Mouse (Mus musculus): ENCODE measurements around the gene Map2k6. TPM values are rescaled to one million over a fixed set of nuclear protein-coding genes. Genes with fewer than 3 reads are reported as not detected.

Map2k6 gene
- polyA plus RNA-seq, 1 experiment = 11.0 TPM

GRCm38 (mm10) chr11:110551471-110551967 is 152.6 kb downstream of the Map2k6 start:
- no peak overlapping the region for H3K27ac ChIP-seq (ENCODE audit: insufficient read depth, low read length)
- no peak overlapping the region for H3K4me3 ChIP-seq (ENCODE audit: insufficient read depth, low read length)
- H3K4me1 ChIP-seq (ENCODE audit: control insufficient read depth, insufficient read depth, low read length) = no peaks in the 10 kb centered on the region
- TF ChIP-seq POLR2A (IDR thresholded peaks at IDR 0.05; ENCODE audit: extremely low read depth, insufficient read depth, low read length) = no peak

DNA sequence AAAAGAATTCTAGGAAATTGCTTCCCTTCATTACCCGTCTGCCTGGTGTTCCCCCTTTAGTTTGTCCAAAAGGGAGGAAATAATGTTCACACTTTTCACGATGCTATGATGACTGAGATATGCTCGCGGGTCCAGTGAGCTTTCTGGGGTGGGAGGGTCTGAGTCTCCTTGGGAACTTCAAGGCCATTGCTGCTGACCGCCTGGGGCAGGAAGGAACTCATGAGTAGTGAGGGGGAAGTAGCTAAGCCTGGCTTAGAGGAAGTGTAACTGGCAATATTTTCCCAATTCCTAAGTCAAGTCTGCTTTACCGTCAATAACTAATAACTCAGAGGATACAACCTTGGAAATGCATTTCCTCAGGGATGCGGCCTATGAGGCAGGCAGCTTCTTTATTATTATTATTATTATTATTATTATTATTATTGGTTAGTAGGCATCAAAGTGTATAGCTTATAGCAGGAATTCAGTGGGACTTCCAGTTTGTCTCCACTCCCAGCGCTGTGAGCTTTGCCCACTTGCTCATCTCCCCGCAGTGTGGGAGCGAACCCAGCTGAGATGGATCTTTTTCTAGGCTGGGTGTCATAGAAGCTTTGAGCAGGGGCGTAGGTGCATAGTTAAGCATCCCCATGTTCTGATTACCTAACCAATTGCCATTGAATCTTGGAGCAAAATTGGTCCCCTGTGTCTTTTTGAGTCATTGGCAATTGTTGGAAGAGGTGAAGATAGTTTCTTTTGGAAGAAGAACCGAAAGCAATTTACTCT is 163.6 kb downstream of the Map2k6 start:
- TF ChIP-seq POLR2A (IDR thresholded peaks at IDR 0.05; ENCODE audit: extremely low read depth, insufficient read depth, low read length) (no peak), CTCF (IDR thresholded peaks at IDR 0.05; ENCODE audit: extremely low read depth, insufficient read depth, low read length) (no peak)
- Histone ChIP-seq H3K4me1 (ENCODE audit: control insufficient read depth, insufficient read depth, low read length) (no peaks in the 10 kb centered on the region), H3K4me3 (ENCODE audit: insufficient read depth, low read length) (no peak overlapping the region), H3K27ac (ENCODE audit: insufficient read depth, low read length) (no peak overlapping the region)

GRCm38 (mm10) chr11:110563272-110563671 is 164.3 kb downstream of the Map2k6 start:
- TF ChIP-seq POLR2A (IDR thresholded peaks at IDR 0.05; ENCODE audit: extremely low read depth, insufficient read depth, low read length) (no peak), CTCF (IDR thresholded peaks at IDR 0.05; ENCODE audit: extremely low read depth, insufficient read depth, low read length) (no peak)
- Histone ChIP-seq H3K4me3 (ENCODE audit: insufficient read depth, low read length) (peak overlapping the region; percentile 21; the same call in 1 of the 2 replicates), H3K27ac (ENCODE audit: insufficient read depth, low read length) (no peak overlapping the region), H3K4me1 (ENCODE audit: control insufficient read depth, insufficient read depth, low read length) (no peaks in the 10 kb centered on the region)

- Histone ChIP-seq H3K4me3 (ENCODE audit: insufficient read depth, low read length) (no peak overlapping the region), H3K4me1 (ENCODE audit: control insufficient read depth, insufficient read depth, low read length) (no peaks in the 10 kb centered on the region), H3K27ac (ENCODE audit: insufficient read depth, low read length) (no peak overlapping the region)
- TF ChIP-seq POLR2A (IDR thresholded peaks at IDR 0.05; ENCODE audit: extremely low read depth, insufficient read depth, low read length) (no peak), CTCF (IDR thresholded peaks at IDR 0.05; ENCODE audit: extremely low read depth, insufficient read depth, low read length) (no peak)
Measured at GRCm38 (mm10) chr11:110563801-110564200, 164.9 kb downstream of the Map2k6 start.

GRCm38 (mm10) chr11:110566307-110566706 is 167.4 kb downstream of the Map2k6 start:
- Histone ChIP-seq H3K4me3 (ENCODE audit: insufficient read depth, low read length) (no peak overlapping the region), H3K4me1 (ENCODE audit: control insufficient read depth, insufficient read depth, low read length) (no peaks in the 10 kb centered on the region), H3K27ac (ENCODE audit: insufficient read depth, low read length) (no peak overlapping the region)
- TF ChIP-seq POLR2A (IDR thresholded peaks at IDR 0.05; ENCODE audit: extremely low read depth, insufficient read depth, low read length) = no peak
- no peak for TF ChIP-seq CTCF (IDR thresholded peaks at IDR 0.05; ENCODE audit: extremely low read depth, insufficient read depth, low read length)

GRCm38 (mm10) chr11:110572548-110572947 is 173.6 kb downstream of the Map2k6 start:
- no peak overlapping the region for H3K27ac ChIP-seq (ENCODE audit: insufficient read depth, low read length)
- no peaks in the 10 kb centered on the region for H3K4me1 ChIP-seq (ENCODE audit: control insufficient read depth, insufficient read depth, low read length)
- H3K4me3 ChIP-seq (ENCODE audit: insufficient read depth, low read length) = no peak overlapping the region
- TF ChIP-seq POLR2A (IDR thresholded peaks at IDR 0.05; ENCODE audit: extremely low read depth, insufficient read depth, low read length) (no peak), CTCF (IDR thresholded peaks at IDR 0.05; ENCODE audit: extremely low read depth, insufficient read depth, low read length) (peak; percentile 84)

Other genes with a start within 250 kb of the Map2k6 start
- 3.1 and 3.4 TPM in 2 replicates for gene Abca9, start 230.9 kb upstream of the Map2k6 start, polyA plus RNA-seq (2012; rRNA removed)
- gene Abca6, start 147.3 kb upstream of the Map2k6 start, polyA plus RNA-seq (2012; rRNA removed) = 0.95 and 1.1 TPM in 2 replicates
- 12.7 TPM in 2 replicates for gene Abca5, start 61.4 kb upstream of the Map2k6 start, polyA plus RNA-seq (2012; rRNA removed)